Mouse (Mus musculus) MEL (cell line): Measurements from ENCODE around the gene Ahcyl2.

Source experiments
- CHD2 ChIP-seq: IDR thresholded peaks from 2 replicates; pipeline ENCODE4 v1.6.1; 2011; ENCODE audit warnings: low read length, improper control_type of control experiment
- CTCF ChIP-seq, 3 experiments: IDR thresholded peaks in 2 of 3; conservative IDR thresholded peaks in 1 of 3; 2 replicates each; pipeline ENCODE4 v1.5.1; 2011 to 2012; ENCODE audit warnings: low read length in 3 of 3, low read depth in 2 of 3, mild to moderate bottlenecking in 2 of 3, improper control_type of control experiment in 1 of 3, inconsistent platforms in 1 of 3, mixed read lengths in 1 of 3, moderate library complexity in 1 of 3; ENCODE audit not compliant: control insufficient read depth in 1 of 3, insufficient read depth in 1 of 3, poor library complexity in 1 of 3, severe bottlenecking in 1 of 3
- NELFE ChIP-seq: IDR thresholded peaks from 2 replicates; pipeline ENCODE4 v1.6.1; 2011; ENCODE audit warnings: low read depth, low read length, improper control_type of control experiment
- POLR2A ChIP-seq, 2 experiments: IDR thresholded peaks; 2 replicates each; pipeline ENCODE4 v1.6.1; 2011 to 2012; ENCODE audit warnings: low read length in 2 of 2, mild to moderate bottlenecking in 2 of 2, control low read depth in 1 of 2, improper control_type of control experiment in 1 of 2, low read depth in 1 of 2, moderate library complexity in 1 of 2; ENCODE audit not compliant: control insufficient read depth in 1 of 2, insufficient read depth in 1 of 2, poor library complexity in 1 of 2
- POLR2AphosphoS2 ChIP-seq: IDR thresholded peaks from 2 replicates; pipeline ENCODE4 v1.6.1; 2011; ENCODE audit warnings: low read length, improper control_type of control experiment
- ZKSCAN1 ChIP-seq: IDR thresholded peaks from 2 replicates; pipeline ENCODE4 v1.6.1; 2012; ENCODE audit warnings: low read depth, mild to moderate bottlenecking, inconsistent platforms, low read length, improper control_type of control experiment, moderate library complexity

- TF ChIP-seq CTCF (IDR thresholded peaks at IDR 0.05 in 2 of 3, conservative IDR thresholded peaks at IDR 0.05 in 1 of 3; ENCODE audit: control insufficient read depth in 1 of 3, insufficient read depth in 1 of 3, low read depth in 2 of 3, low read length in 3 of 3, poor library complexity in 1 of 3, severe bottlenecking in 1 of 3) (no peak), NELFE (no peak), POLR2AphosphoS2 (no peak), CHD2 (no peak), ZKSCAN1 (no peak), POLR2A (IDR thresholded peaks at IDR 0.05; ENCODE audit: control insufficient read depth in 1 of 2, insufficient read depth in 1 of 2, low read depth in 1 of 2, low read length in 2 of 2, poor library complexity in 1 of 2) (no peak)
Measured at GRCm38 (mm10) chr6:29848808-29849207, 81.0 kb downstream of the Ahcyl2 start.
